Mouse (Mus musculus) small intestine, adult 2 months (tissue): ENCODE measurements around the gene Ppp1r10.

Experiments
- CTCF ChIP-seq: fragments of 200-500 bp; IDR thresholded peaks from 2 replicates; pipeline ENCODE4 v1.5.1; 2012; ENCODE audit warnings: low read depth, mild to moderate bottlenecking, control low read depth, inconsistent platforms, low read length, moderate library complexity, mixed read lengths; ENCODE audit not compliant: insufficient replicate concordance, insufficient read length; ENCODE audit errors: extremely low read depth
- POLR2A ChIP-seq: fragments of 200-500 bp; IDR thresholded peaks from 2 replicates; pipeline ENCODE4 v1.6.1; 2012; ENCODE audit warnings: low read depth, mild to moderate bottlenecking, control low read depth, inconsistent platforms, low read length, moderate library complexity

DNA sequence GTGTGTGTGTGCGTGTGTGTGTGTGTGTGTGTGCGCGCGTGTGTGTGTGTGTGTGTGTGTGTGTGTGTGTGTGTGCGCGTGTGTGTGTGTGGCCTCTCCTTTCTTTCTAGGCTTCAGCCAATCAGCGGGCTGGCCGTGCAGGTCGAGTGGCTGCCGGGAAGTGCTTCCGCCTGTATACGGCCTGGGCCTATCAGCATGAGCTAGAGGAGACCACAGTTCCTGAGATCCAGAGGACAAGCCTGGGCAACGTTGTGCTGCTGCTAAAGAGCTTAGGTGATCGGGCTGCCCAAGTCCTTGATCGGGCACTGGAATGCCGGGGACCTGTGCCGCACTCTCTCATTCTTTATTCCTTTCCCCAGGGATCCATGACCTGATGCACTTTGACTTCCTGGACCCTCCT, 28.5 kb upstream of the Ppp1r10 start:
- TF ChIP-seq CTCF (no peak), POLR2A (no peak)
